In the genomic region with DNA sequence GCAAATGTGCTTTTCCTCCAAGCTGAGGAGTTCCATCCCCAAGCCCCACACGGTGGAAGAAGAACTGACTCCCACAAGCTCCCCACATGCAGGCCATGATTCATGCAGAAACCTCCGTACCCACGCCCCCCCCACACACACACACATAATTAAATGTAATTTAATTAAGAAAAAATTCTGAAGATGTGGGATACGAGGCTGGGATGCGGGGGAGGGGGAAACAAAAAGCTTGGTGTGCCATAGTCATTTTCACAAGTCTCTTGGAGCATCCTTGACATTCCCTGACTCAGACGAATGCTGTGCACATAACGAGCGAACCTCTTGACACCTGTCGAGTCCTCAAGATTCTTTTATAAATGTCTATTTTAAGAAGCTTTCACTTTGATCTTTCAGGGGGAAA, we compare ENCODE assay signal across 10 mouse cellular contexts.
"Had no signal": no experiment of that assay in that cellular context is flagged by ENCODE, and none has a peak within 500 bp of the region (broad histone marks: within the 10 kb centered on the region; RNA-seq: fewer than 3 reads in every experiment).

No protein-coding gene starts in this region.

- DNase-seq: kidney, adult 2 months; left cerebral cortex, postnatal 4 days; lung, adult 2 months; thymus, postnatal 4 days had no signal

- H3K27ac ChIP-seq: kidney, embryonic 15.5 days; limb, embryonic 13.5 days; liver, embryonic 14.5 days; neural tube, embryonic 13.5 days had no signal

- ATAC-seq: intestine, embryonic 16.5 days; midbrain, embryonic 16.5 days had no signal

- H3K4me3 ChIP-seq: kidney, embryonic 15.5 days; limb, embryonic 13.5 days; neural tube, embryonic 13.5 days had no signal
